Mouse (Mus musculus): ENCODE data around the gene Bex1. TPM values are rescaled to one million over a fixed set of nuclear protein-coding genes. Genes with fewer than 3 reads are reported as not detected.
A peak's percentile ranks its signal among the peaks of the same experiment; 100 is the strongest.

The Bex1 gene
- total RNA-seq, 2 experiments from 2014 or later, result 75.1 to 79.1 TPM

GRCm38 (mm10) chrX:136172786-136173185 lies 42.5 kb downstream of the Bex1 start:
- DNase-seq (ENCODE audit: low spot score in 2 of 2), result no peak

GRCm38 (mm10) chrX:136172118-136172551 lies 43.2 kb downstream of the Bex1 start, which contains the start of gene Tceal8:
Gene Tceal8 (minus strand): TSS chrX:136172342.
- DNase-seq (ENCODE audit: low spot score in 2 of 2), result peak; percentile 68 to 84

- peak; percentile 9 to 48 for DNase-seq (ENCODE audit: low spot score in 2 of 2)
Observed at GRCm38 (mm10) chrX:136171189-136172117, 43.9 kb downstream of the Bex1 start.

GRCm38 (mm10) chrX:136170625-136171024 lies 44.7 kb downstream of the Bex1 start:
- DNase-seq (ENCODE audit: low spot score in 2 of 2), result no peak

Small RNAs within 50 kb of the gene (microRNA-seq; reads per million reads assigned to microRNA genes)
- gene Mir6383, result 0 reads per million in 2 experiments

Other genes with a start within 250 kb of the Bex1 start
- 10 to 100 TPM; 53.9 to 72.7 TPM for gene Arxes2, start 221.7 kb downstream of the Bex1 start, total RNA-seq (2021)
- 10 to 100 TPM; 32.9 to 39.6 TPM for gene Arxes1, start 182.1 kb downstream of the Bex1 start, total RNA-seq (2021)
- 100 to 1,000 TPM; 336 to 373 TPM for gene Bex2, start 147.3 kb downstream of the Bex1 start, total RNA-seq (2021)
- gene Nxf3, start 130.3 kb downstream of the Bex1 start, total RNA-seq (2021), result under 1 TPM in 1 of 2 experiments, not detected in 1; 0.23 TPM
- 10 to 100 TPM; 18.9 to 21.4 TPM for gene Bex4, start 76.5 kb downstream of the Bex1 start, total RNA-seq (2021)
- 10 to 100 TPM; 34.1 to 38.4 TPM for gene Tceal8, start 43.2 kb downstream of the Bex1 start, total RNA-seq (2021)
- gene Tceal5, start 11.6 kb downstream of the Bex1 start, total RNA-seq (2021), result 100 to 1,000 TPM; 110 to 153 TPM
- 1 to 10 TPM; 1.2 to 2.6 TPM for gene Tceal7, start 734 bp downstream of the Bex1 start, total RNA-seq (2021)
- gene Tceal9, start 29.6 kb upstream of the Bex1 start, total RNA-seq (2021), result 100 to 1,000 TPM in 1 of 2 experiments, 10 to 100 TPM in 1; 92.0 to 106 TPM
- gene Bex3, start 54.7 kb upstream of the Bex1 start, total RNA-seq (2021), result 100 to 1,000 TPM; 299 to 305 TPM

Data from layer of hippocampus, adult 18-20 months (tissue).